15 mouse cellular contexts compared by ENCODE assay signal in genomic region chr10:17403899-17404298, GRCm38 (mm10).
"Had no signal": no experiment of that assay in that cellular context is flagged by ENCODE, and none has a peak within 500 bp of the region (broad histone marks: within the 10 kb centered on the region; RNA-seq: fewer than 3 reads in every experiment).

No protein-coding gene starts in this region.

- ATAC-seq: midbrain, embryonic 13.5 days; midbrain, embryonic 16.5 days had no signal

- H3K9me3 ChIP-seq: midbrain, embryonic 10.5 days; midbrain, embryonic 13.5 days; neural tube, embryonic 13.5 days; neural tube, embryonic 15.5 days; stomach, embryonic 15.5 days had no signal

- H3K4me1 ChIP-seq: midbrain, embryonic 10.5 days; midbrain, embryonic 13.5 days; neural tube, embryonic 13.5 days; neural tube, embryonic 15.5 days; stomach, embryonic 15.5 days had no signal

- H3K36me3 ChIP-seq: midbrain, embryonic 10.5 days; midbrain, embryonic 13.5 days; neural tube, embryonic 13.5 days; neural tube, embryonic 15.5 days; stomach, embryonic 15.5 days had no signal

- DNase-seq: lung, adult 18-20 months; lung, embryonic 14.5 days; lung, postnatal 10 days; right cerebral cortex, postnatal 14 days; thymus, adult 2 months; thymus, postnatal 25 days; thymus, postnatal 4 days had no signal

- H3K27me3 ChIP-seq: midbrain, embryonic 13.5 days; neural tube, embryonic 13.5 days; neural tube, embryonic 15.5 days; stomach, embryonic 15.5 days had no signal

- H3K4me3 ChIP-seq: midbrain, embryonic 10.5 days; midbrain, embryonic 13.5 days; myocyte; neural tube, embryonic 13.5 days; neural tube, embryonic 15.5 days; stomach, embryonic 15.5 days had no signal

- H3K9ac ChIP-seq: lung, embryonic 14.5 days; midbrain, embryonic 13.5 days; neural tube, embryonic 13.5 days; neural tube, embryonic 15.5 days; stomach, embryonic 15.5 days had no signal

- H3K27ac ChIP-seq: midbrain, embryonic 10.5 days; midbrain, embryonic 13.5 days; neural tube, embryonic 13.5 days; neural tube, embryonic 15.5 days; stomach, embryonic 15.5 days; stomach, postnatal 0 days had no signal

- H3K4me2 ChIP-seq: lung, embryonic 14.5 days; midbrain, embryonic 13.5 days; neural tube, embryonic 13.5 days; neural tube, embryonic 15.5 days; stomach, embryonic 15.5 days had no signal
